Mouse (Mus musculus) heart, adult 11 months (tissue): ENCODE data around the gene Hist1h4h.
"Not testable (repeated sequence)": the region's sequence is repeated elsewhere in the genome, so short reads cannot be mapped to it uniquely, and the experiment has no call there.

Source experiments
- DNase-seq: peaks from one replicate; pipeline ENCODE4 v3.0.0; 2022

Hist1h4h gene

DNA sequence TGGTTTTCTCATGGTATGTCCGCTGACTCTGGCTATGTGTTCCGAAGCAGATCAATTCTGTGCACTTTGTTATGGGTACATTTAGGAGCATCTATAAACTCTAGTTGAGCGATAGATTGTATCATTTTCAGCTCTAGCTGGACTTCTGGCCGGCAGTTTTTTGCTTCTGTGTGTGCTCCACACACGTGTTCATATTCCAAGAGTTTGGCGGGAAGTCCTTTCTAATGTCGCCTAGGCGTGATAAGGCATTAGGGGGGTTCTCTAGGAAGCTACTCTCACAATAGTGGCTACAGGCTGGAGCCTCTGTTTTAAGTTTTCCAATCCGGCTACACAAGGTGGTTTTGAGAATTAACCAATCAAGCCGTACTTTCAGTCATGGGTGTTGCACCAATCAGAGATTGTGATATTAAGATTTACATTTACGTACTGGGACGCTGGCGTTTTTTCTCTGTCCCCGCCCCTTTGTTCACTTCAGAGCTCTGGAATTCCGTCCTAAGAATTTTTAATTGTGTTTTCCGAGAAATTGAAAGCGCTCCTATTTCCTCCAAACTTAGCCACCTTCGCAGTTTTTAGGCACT, 25.1 kb downstream of the Hist1h4h start:
- peak; percentile 98 for DNase-seq

GRCm38 (mm10) chr13:23556906-23557305, 26.1 kb downstream of the Hist1h4h start:
- no peak for DNase-seq

DNA sequence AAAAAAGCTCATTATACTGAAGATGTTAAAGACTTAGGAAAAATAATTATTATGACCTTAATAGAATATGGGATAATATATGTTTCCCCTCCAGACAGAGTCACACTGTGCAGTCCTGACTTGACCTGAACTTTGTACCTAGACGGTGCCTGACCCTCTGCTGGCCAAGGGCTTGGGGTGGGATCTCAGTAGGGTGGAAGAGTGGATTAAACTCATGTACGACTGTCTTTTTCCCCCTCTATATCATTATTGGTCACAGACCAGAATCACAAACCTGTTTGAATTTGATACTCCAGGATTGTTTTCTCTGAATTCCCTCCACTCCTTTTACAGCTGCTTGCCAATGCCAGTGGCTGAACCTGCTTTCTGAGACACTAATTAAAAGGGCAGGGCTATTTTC, 29.8 kb downstream of the Hist1h4h start:
- not testable (repeated sequence) for DNase-seq

DNA sequence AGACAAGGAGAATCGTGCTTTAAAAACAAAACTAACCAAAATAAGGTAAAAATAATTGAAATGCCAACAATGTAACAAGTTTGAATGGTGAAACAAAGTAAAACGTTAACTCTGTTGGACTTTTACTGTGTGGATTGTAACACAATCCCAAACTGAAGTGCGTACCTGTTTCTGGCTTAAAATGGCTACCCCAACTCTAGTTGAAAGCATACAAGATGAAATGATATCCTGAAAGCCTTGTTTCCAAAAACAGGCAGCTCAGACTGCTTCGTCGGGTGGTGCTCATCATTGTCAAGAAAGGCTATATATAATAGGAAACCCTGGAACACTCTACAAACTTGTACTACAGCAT, 30.7 kb downstream of the Hist1h4h start:
- DNase-seq, result not testable (repeated sequence)

GRCm38 (mm10) chr13:23561883-23562659, 31.2 kb downstream of the Hist1h4h start, which contains the start of gene Hist1h3e:
Hist1h3e (minus strand) TSS chr13:23562369.
- peak; percentile 99 for DNase-seq

DNA sequence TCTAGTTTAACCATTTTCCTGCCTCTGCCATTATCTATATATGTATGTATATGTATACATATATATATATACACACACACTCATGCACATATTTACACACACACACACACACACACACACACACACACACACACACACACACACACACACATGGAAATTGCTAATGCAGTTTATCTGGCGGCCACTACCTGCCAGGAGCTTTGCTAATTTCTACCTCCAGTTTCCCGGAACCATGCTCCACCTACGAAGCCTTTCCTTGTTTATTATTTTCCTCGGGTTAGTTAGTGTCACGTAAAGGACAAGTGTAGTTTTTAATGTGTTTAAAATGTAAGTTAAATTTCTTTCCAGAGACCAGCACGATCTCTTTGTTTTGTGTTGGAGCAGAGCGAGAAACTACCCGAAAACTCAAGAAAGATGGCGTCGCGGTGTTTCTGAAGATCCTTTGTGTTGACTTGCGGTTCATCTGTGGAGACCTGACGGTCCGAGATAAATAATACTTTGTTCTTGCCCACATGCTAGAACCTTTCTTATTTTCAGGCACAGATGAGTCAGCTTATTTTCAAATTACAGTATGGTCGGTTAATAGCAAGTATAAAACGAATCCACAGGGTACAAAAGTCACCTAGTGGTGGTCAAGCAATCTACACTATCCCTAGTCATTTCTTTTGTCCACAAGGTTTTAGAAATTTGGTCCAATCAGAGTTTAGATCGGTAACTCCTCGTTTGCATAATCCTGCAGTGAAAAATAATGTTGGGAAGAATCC, 32.0 kb downstream of the Hist1h4h start:
- peak; percentile 90 for DNase-seq

DNA sequence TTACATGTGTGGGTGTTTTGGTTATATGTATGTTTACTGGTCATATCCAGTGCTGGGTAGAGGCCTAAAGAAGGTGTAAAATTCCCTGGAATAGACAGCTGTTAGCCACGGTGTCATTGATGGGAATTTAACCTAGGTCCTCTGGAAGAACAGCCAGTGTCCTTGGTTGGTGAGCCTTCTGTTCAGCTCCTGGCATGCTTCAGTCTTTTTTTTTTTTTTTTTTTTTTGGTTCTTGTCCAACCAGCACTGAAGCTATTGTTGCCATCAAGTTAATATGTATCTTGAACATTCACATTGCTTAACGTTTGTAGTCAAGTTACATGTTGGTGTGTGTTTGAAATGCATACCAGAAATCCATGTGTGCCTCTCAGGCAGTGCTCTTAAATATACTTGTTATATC, 33.6 kb downstream of the Hist1h4h start:
- no peak for DNase-seq

DNA sequence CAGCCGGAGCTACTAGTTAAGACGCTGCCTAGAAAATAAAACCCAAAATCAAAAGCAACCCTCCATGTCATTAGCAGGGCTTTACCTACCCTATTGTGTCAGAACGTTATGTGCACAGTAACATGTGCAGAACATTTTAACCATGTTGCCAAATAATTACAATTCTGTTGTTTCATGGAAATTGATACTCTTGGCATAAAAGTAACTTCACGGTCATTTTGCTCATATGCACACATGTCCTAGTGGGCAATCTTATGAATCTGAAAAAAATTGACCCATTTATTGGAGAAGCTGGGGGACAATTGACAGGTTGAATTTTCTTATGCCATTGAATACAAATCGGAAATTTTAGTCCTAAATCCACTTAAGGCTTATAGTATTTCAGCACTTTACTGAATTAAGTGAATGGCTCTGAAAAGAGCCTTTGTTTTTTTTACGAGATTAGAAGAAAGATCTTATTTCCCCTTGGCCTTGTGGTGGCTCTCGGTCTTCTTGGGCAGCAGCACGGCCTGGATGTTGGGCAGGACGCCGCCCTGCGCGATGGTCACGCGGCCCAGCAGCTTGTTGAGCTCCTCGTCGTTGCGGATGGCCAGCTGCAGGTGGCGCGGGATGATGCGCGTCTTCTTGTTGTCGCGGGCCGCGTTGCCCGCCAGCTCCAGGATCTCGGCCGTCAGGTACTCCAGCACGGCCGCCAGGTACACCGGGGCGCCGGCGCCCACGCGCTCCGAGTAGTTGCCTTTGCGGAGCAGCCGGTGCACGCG, 39.6 kb downstream of the Hist1h4h start:
- DNase-seq, result not testable (repeated sequence)

DNA sequence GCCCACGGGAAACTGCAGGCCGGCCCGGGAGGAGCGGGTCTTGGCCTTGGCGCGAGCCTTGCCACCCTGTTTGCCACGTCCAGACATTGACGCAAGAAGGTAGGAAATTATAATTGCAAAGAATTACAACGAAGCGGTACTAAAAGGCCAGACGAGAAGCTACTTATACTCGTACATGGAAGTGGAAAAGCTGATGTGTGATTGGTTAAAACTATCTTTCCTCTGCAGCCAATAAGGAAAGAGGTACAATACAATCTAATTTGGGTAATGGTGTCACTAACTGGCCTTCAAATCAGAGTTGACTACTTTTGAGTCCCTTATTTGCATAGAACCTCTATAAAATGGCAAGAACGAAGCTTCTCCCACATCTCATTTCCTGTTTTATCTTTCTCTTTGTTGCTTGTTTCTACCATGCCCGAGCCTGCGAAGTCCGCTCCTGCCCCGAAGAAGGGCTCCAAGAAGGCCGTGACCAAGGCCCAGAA, 40.2 kb downstream of the Hist1h4h start, which contains the start of the genes Hist1h2ae and Hist1h2bg:
Gene Hist1h2ae, minus strand, starts transcription at position 199 of the 482 bp plus-strand sequence.
Gene Hist1h2bg, plus strand, starts transcription at position 375 of the 482 bp plus-strand sequence.
- peak; percentile 98 for DNase-seq

GRCm38 (mm10) chr13:23571504-23572217, 40.8 kb downstream of the Hist1h4h start:
- not testable (repeated sequence) for DNase-seq

DNA sequence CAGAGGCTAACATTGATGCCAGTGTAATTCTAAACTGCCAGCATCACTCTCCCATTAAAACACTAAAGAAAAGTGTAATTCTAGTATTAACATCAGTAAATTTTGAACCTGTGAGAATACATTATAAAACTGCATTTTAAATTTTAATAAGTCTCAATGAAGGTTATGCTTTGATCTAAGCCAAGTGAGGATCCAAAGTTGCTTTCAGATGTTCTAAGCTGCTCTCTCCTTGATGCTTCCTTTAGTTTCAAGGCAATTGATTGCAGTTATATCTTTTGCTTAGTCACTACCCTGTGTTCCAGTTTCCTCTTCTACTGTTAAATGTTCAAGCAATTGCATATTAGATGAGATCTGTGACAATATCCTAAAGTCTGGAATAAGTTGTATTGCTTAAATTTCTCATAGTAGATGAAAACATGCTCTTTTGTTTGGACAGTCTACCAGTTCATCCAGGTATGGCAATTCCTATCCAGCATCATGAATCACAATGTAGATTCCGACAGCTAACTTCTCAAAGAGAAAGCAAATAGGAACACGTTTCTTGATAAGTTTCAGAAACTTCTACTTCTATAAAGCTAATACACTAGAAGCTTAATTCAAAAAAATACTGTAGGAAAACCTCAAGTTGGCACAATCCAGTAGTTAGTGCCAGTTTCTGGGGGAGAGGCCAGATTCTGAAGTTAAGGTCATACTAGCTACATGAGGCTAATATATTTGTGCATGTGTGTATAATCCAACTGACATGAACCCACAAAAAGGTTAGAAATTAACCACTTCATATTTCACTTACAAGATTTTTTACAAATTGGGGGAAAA, 41.6 kb downstream of the Hist1h4h start:
- DNase-seq, result no peak

- DNase-seq, result peak; percentile 88
Measured at GRCm38 (mm10) chr13:23573034-23573897, 42.4 kb downstream of the Hist1h4h start.

DNA sequence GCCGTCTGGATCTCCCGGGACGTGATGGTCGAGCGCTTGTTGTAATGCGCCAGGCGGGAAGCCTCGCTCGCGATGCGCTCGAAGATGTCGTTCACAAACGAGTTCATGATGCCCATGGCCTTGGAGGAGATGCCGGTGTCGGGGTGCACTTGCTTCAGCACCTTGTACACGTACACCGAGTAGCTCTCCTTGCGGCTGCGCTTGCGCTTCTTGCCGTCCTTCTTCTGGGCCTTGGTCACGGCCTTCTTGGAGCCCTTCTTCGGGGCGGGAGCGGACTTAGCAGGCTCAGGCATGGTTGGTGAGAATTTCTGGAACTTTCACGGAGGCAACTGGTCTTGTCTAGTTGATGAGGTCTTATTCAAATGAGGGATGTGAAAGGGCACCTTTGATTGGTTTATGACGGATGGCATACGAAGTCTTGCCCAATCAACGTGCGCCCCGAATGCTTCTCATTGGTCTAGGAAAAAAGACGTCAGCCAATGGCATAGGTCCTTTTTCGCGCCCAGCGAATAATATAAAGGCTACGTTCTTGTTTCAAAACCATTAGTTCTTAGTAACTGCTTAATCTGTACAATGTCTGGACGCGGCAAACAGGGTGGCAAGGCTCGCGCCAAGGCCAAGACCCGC, 43.2 kb downstream of the Hist1h4h start, which contains the start of the genes Hist1h2bf and Hist1h2ad:
Gene Hist1h2bf, minus strand, starts transcription at position 299 of the 627 bp plus-strand sequence.
Gene Hist1h2ad, plus strand, starts transcription at position 484 of the 627 bp plus-strand sequence.
- DNase-seq, result peak; percentile 99

GRCm38 (mm10) chr13:23574546-23575170, 43.8 kb downstream of the Hist1h4h start:
- peak; percentile 50 for DNase-seq

GRCm38 (mm10) chr13:23575271-23575851, 44.5 kb downstream of the Hist1h4h start, which contains the start of gene Hist1h3d:
Hist1h3d (plus strand) TSS chr13:23575763.
- DNase-seq, result peak; percentile 97

DNA sequence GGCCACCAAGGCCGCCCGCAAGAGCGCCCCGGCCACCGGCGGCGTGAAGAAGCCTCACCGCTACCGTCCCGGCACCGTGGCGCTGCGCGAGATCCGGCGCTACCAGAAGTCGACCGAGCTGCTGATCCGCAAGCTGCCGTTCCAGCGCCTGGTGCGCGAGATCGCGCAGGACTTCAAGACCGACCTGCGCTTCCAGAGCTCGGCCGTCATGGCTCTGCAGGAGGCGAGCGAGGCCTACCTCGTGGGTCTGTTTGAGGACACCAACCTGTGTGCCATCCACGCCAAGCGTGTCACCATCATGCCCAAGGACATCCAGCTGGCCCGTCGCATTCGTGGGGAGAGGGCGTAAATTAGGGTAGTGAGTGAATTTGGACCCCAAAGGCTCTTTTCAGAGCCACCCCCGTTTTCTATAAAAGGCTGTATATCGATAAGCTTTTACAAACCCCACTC, 45.0 kb downstream of the Hist1h4h start:
- DNase-seq, result peak; percentile 90

GRCm38 (mm10) chr13:23576351-23576881, 45.6 kb downstream of the Hist1h4h start:
- DNase-seq, result peak; percentile 60
